Mouse (Mus musculus): ENCODE results near the gene Dnajb2.

The Dnajb2 gene

GRCm38 (mm10) chr1:75236117-75237050, at the start of gene Dnajb2:
Dnajb2 (plus strand) TSS chr1:75236406.
- peak; percentile 91 for DNase-seq

DNA sequence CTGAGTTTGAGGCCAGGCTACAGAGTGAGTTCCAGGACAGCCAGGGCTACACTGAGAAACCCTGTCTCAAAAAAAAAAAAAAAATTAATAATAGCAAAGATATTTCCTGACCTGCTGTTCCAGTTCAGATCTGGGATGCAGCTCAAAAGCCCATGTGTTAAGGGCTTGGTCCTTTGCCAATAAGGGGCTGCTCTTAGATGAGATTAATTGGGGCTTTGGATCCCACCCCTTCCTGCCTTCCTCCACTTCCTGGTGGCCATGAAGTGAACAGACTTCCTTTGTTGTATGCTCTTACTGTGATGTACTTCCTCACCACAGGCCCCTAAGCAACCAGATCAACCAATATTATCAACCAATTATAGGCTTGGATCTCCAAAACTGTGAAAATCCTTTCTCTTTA, 49.1 kb upstream of the Dnajb2 start:
- no peak for DNase-seq

DNA sequence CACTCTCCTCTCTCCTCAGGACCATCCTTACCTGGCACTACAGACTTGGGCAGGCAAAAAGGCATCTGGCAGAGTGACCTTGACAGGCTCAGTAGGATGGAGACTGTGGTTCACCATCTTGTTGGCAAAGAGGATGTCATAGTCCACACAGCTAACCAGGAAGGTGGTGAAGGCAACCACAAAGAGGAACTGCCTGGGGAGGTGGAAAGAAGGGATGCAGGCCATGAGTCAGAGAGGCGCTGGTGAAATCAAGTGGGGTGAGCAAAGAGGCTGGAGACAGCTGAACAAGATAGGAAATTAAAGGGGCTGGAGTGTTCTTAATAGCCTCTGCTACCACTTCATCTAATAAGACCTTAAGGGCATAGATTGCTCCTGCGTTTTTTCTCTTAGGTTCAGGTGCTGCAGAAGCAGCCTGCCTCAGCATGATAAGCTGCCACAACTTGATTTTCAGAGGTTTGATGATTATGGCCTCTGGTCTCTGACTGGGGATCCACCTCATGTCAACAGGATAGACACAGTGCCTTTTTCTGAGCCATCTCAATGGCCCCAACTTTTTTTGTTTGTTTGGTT, 48.2 kb upstream of the Dnajb2 start:
- DNase-seq = no peak

DNA sequence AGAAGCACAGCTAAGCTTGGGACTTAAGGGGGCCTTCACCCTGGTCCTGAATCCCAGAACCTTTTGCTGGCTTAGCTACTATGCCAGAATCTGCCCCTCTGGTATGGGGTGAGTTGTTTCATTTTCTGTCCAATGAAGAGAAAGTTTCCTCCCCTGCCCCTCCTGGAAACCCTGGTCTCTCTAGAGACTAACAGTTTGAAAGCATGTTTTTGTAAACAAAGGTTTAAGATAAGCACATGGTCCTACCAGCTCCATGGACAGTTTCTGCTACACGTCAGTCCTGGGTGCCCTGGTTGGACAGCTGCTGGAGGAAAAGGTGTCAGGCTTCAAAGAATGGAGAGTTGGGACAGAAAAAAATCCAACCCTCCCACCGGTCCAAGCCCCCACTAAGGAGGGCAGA, 45.6 kb upstream of the Dnajb2 start:
- DNase-seq = peak; percentile 28

DNA sequence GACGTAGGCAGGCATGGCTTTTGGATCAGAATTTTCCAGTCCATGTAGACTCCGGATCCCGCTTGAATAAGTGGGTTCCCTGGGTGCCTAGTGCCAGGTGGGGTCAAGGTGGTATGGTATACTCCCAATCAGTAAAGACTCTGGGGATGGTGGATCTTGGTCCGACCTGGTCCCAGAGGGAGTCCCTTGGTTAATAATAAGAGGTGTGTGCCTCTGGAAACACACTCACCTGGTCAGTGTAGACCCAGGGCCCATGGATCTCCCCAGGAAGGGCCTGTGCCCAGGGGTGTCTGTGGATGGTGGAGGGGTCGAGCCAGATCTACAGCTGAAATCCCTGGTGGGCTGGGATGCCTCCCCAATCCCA, 45.0 kb upstream of the Dnajb2 start:
- DNase-seq = peak; percentile 57

GRCm38 (mm10) chr1:75191622-75192402, 44.4 kb upstream of the Dnajb2 start, which contains the start of the genes Ankzf1 and Atg9a:
Ankzf1 (plus strand) TSS chr1:75192151.
Atg9a (minus strand) TSS chr1:75192196.
- peak; percentile 99 for DNase-seq

- DNase-seq = peak; percentile 51
Measured at GRCm38 (mm10) chr1:75192452-75192851, 43.8 kb upstream of the Dnajb2 start.

DNA sequence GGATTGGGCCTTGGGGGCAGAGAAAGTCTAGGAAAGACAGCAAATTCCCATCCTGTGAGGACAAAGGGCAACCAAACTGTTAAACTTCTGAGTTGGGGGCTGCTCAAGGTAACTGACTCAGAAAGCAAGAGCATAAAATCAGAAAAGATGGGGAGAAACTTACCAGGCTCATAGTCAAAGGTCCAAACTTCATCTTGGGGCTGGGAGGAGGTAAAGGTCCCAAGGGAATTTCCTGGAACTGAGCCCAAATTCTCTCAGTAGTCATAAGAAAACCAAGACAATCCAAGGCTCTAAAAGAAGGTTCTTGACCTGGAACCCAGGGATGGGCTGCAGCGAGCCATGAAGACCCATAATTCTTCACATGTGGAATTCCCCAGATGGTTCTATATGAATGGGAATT, 35.0 kb upstream of the Dnajb2 start:
- no peak for DNase-seq

- DNase-seq = no peak
Measured at GRCm38 (mm10) chr1:75208967-75209678, 27.1 kb upstream of the Dnajb2 start.

GRCm38 (mm10) chr1:75210136-75211087, 25.8 kb upstream of the Dnajb2 start, which contains the start of the genes Glb1l and Stk16:
Glb1l (minus strand) TSS chr1:75210813.
Stk16 (plus strand) TSS chr1:75210838.
- peak; percentile 95 for DNase-seq

DNA sequence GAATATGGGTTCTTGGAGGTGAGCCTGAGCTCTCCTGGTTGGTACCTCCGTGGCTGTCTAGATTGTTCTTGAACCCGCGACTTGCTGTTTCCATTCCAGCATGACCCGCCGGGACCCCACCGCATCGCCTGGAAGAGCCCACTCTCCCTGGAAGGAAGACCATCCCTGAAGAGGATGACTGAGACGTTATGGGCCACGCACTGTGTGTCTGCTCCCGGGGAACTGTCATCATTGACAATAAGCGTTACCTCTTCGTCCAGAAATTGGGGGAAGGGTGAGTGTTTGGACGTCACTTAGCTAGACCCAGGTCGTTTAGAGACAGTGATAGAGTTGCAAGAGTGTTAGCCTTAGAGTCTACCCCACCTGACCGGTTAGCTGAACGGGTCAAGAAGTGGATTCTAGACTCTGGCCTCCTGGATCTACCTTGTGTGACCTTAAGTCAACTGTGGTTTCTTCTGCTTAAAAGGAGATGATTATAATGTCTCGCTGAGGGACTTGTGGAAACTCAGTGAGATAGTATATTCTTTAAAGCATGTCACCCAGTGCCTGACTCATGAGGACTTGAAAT, 25.0 kb upstream of the Dnajb2 start:
- no peak for DNase-seq

- no peak for DNase-seq
Measured at GRCm38 (mm10) chr1:75212542-75212941, 23.7 kb upstream of the Dnajb2 start.

GRCm38 (mm10) chr1:75213096-75213495, 23.1 kb upstream of the Dnajb2 start:
- no peak for DNase-seq

DNA sequence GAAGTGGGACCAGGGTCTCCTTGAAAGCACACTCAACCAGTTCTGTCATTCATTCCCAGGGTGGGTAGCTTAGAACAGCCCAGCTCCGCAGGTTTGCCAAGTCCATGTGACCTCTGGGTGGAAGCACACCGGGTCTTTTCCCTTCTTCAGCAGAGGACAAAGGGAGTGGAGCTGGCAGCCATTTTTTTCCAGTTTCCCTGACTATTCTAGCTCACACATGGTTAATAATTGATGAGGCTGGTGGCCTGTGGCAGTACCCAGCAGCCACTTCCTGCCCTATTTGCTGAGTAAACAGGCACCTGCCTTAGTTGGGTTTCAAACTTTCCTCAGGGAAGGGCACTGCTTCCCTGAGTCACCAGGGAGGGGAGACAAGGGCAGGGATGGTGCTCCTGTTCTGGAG, 21.8 kb upstream of the Dnajb2 start:
- DNase-seq = no peak

DNA sequence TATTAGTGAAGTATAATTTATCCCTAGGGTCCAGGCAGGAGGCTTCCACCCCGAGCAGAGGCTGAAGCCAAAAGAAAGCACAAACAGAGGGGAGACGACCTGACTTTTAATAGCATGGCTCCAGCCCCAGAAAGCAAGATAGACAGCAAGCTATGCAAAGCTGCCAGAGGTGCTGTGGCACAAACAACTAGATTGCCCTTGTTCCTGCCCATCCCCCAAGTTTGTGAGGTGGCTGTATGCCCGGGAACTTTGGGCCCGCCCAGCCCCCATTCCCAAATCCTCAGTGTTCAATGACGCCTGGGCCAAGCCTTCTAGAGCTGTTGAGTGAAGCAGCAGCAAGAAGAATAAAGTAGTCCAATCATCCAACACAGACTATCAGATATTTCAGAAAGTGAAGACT, 21.3 kb upstream of the Dnajb2 start:
- peak; percentile 63 for DNase-seq

GRCm38 (mm10) chr1:75215785-75216184, 20.4 kb upstream of the Dnajb2 start:
- DNase-seq = no peak

DNA sequence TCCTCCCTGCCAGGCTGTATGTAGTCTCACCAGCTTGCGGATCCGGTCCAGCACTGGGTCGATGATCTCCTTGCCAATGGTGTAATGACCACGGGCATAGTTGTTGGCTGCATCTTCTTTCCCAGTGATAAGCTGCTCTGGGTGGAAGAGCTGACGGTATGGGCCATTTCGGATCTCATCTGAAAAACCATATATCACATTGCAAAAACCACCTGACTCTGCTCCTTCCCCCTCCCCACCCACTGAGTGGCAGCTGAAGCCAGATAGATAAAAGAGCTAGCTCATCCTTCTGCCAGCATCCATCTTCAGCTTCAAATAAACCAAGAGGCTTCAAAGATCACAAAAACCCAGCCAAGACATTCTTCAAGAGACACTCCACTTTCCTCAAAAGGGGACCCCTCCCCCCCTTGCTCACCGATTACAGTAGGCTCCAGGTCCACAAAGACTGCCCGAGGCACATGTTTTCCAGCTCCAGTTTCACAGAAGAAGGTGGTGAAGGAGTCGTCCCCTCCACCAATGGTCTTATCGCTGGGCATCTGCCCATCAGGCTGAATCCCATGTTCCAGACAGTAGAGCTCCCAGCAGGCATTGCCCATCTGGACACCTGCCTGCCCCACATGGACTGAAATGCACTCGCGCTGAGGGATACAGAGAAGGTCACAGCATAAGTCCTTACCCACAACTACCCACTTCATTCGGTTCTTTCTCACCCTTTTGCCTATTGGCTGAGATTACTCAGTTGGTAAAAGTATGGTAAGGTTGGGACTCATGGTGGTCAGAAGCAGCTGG, 19.2 kb upstream of the Dnajb2 start:
- DNase-seq = peak; percentile 79

GRCm38 (mm10) chr1:75217893-75218226, 18.3 kb upstream of the Dnajb2 start:
- peak; percentile 79 for DNase-seq

GRCm38 (mm10) chr1:75218227-75219001, 17.8 kb upstream of the Dnajb2 start:
- DNase-seq = peak; percentile 97

GRCm38 (mm10) chr1:75219078-75219477, 17.1 kb upstream of the Dnajb2 start:
- DNase-seq = peak; percentile 98
